Mouse (Mus musculus) kidney, embryonic 14.5 days (tissue): Measurements from ENCODE around the gene Camsap2. TPM values are rescaled to one million over a fixed set of nuclear protein-coding genes. Genes with fewer than 3 reads are reported as not detected.

Experiments used
- polyA plus RNA-seq: library from polyadenylated mRNA; unstranded; fragments of >200 nt; fragmentation: Nextera tagmentation; extraction: Ambion mirVana; gene quantifications from 2 replicates; pipeline ENCODE4 v1.2.1, GENCODE M21; 2014

Camsap2 gene
- polyA plus RNA-seq, 1 experiment from 2014 or later = 19.1 TPM

Other genes with a start within 250 kb of the Camsap2 start
- 3.2 and 3.3 TPM in 2 replicates for gene Kif21b, start 214.7 kb downstream of the Camsap2 start, polyA plus RNA-seq
- 0.21 and 0.43 TPM in 2 replicates for gene Mroh3, start 133.3 kb downstream of the Camsap2 start, polyA plus RNA-seq
- 10.4 and 22.8 TPM in 2 replicates for gene Inava, start 111.8 kb downstream of the Camsap2 start, polyA plus RNA-seq
- not detected in 2 replicates for gene Gpr25, start 85.2 kb downstream of the Camsap2 start, polyA plus RNA-seq
- 12.7 and 19.1 TPM in 2 replicates for gene Ddx59, start 69.2 kb upstream of the Camsap2 start, polyA plus RNA-seq
- 4.6 and 11.6 TPM in 2 replicates for gene Kif14, start 120.2 kb upstream of the Camsap2 start, polyA plus RNA-seq